Mouse (Mus musculus) megakaryocyte-erythroid progenitor cell, adult 5-6 weeks (primary cell): ENCODE data around the gene Zfp955b. TPM values are rescaled to one million over a fixed set of nuclear protein-coding genes. Genes with fewer than 3 reads are reported as not detected.
A peak's percentile ranks its signal among the peaks of the same experiment; 100 is the strongest.
"Not testable (repeated sequence)": the region's sequence is repeated elsewhere in the genome, so short reads cannot be mapped to it uniquely, and the experiment has no call there.

Experiments
- ATAC-seq: replicated peaks from 2 replicates; pipeline ENCODE4 v1.8.0; 2016; ENCODE audit warnings: mild to moderate bottlenecking, inconsistent platforms; ENCODE audit not compliant: severe bottlenecking, poor library complexity, low FRiP score, low TSS enrichment
- total RNA-seq, 2 experiments: library from RNA; stranded (forward) in 1 of 2; stranded (reverse) in 1 of 2; fragments of 200-1000, 215-1000 nt in 1 of 2; fragments of >200 nt in 1 of 2; fragmentation: Nextera tagmentation in 1 of 2; gene quantifications; 2 replicates each; pipeline ENCODE4 v1.2.3; 2014 to 2017

Gene Zfp955b
- total RNA-seq (2014; fragmentation: Nextera tagmentation) (5.7 and 6.9 TPM in 2 replicates), total RNA-seq (2017) (6.9 and 11.9 TPM in 2 replicates)

DNA sequence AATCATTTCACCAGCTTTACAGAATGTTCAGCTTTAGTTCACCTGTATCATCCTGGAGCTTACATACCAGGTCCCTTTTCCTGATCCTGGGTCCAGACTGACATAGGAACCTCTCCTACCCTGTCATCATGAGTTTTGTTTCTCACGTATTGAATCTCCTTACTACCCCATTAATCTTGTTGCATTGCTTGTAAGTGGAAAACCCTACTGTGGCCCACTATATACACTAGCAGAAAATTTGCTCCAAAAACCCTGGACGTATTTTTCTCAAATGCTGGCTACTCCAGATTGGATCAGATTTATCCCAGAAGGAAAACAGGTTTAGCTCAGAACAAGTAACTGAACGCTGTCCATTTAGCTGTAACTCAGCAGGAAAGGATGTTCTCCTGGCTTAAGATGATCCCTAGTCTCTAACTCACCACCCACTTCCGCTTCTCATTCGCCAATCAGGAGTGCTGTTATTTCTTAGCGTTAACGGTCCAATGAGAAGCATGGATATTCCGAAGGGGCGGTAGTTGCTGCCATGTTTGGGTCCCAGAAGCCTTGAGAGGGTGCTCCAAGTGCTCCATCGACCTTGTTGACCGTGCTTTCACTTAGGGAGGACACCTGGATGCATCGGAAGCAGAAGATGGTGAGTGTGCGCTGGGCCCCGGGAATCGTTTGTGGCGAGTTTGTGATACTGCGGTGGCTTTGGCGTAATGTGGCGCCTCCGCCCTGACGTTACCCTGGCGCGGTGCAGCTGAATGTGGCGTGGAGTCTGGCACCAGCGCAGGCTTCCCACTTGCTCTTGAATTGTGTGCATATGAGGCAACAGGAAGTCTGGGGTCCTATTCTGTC is at the start of gene Zfp955b:
Gene Zfp955b, plus strand, starts transcription at position 506 of the 837 bp plus-strand sequence.
- ATAC-seq: peak; percentile 100

GRCm38 (mm10) chr17:33254530-33255318 is 34.6 kb upstream of the Zfp955b start, which contains the start of gene Zfp955a:
Gene Zfp955a (minus strand): TSS chr17:33255145.
- ATAC-seq: peak; percentile 100

- not testable (repeated sequence) for ATAC-seq
Observed at GRCm38 (mm10) chr17:33255319-33255657, 34.1 kb upstream of the Zfp955b start.

DNA sequence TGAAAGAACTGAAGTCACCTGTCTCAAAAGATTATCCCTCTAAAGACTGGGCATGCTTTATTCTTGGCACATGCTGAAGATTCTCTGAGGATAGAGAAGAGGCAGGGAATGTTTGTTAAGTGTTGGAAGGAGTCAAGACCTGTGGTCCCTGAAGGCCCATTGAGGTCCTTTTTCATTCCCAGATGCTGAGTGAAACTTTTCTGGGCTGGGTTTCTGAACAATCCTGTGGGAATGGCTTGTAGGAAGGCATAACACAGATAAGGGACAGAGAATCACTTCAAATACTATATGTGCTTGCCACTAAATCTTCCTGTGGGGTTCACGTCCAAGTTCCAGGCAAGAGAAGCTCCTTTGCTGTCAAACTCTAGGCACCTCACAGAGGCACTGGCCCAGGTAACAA is 25.0 kb upstream of the Zfp955b start, which contains the start of gene Olfr63:
Gene Olfr63, plus strand, starts transcription at position 301 of the 400 bp plus-strand sequence.
- no peak for ATAC-seq

GRCm38 (mm10) chr17:33268907-33269306 is 20.4 kb upstream of the Zfp955b start:
- ATAC-seq: no peak

- ATAC-seq: not testable (repeated sequence)
Observed at GRCm38 (mm10) chr17:33289876-33290149, 469 bp downstream of the Zfp955b start.

DNA sequence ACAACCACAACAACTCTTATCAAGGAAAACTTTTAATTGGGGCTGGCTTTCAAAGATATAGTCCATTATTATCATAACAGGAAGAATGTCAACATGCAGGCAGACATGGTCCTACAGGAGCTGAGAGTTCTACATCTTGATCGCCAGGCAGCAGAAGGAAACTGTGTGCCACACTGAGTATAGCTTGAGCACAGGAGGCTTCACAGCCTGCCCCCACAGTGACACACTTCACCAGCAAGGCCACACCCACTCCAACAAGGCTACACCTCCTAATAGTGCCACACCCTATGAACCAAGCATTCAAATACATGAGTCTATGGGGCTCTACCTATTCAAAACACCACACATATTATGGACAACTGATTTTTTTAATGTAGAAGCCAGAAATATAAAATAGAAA is 63.6 kb downstream of the Zfp955b start:
- peak; percentile 79 for ATAC-seq

Other genes with a start within 250 kb of the Zfp955b start
- not detected in 2 replicates for gene 4921501E09Rik, start 221.5 kb upstream of the Zfp955b start, total RNA-seq (2014; fragmentation: Nextera tagmentation)
- gene 4921501E09Rik, start 221.5 kb upstream of the Zfp955b start, total RNA-seq (2017): not detected in 2 replicates
- 3.7 and 5.2 TPM in 2 replicates for gene Zfp563, start 200.2 kb upstream of the Zfp955b start, total RNA-seq (2014; fragmentation: Nextera tagmentation)
- 3.9 and 6.8 TPM in 2 replicates for gene Zfp563, start 200.2 kb upstream of the Zfp955b start, total RNA-seq (2017)
- not detected in 2 replicates for gene Morc2b, start 149.9 kb upstream of the Zfp955b start, total RNA-seq (2014; fragmentation: Nextera tagmentation)
- gene Morc2b, start 149.9 kb upstream of the Zfp955b start, total RNA-seq (2017): not detected in 2 replicates
- not detected in 2 replicates for gene Olfr55, start 121.1 kb upstream of the Zfp955b start, total RNA-seq (2014; fragmentation: Nextera tagmentation)
- gene Olfr55, start 121.1 kb upstream of the Zfp955b start, total RNA-seq (2017): not detected in 2 replicates
- not detected in 2 replicates for gene Olfr239, start 98.2 kb upstream of the Zfp955b start, total RNA-seq (2014; fragmentation: Nextera tagmentation)
- not detected in 2 replicates for gene Olfr239, start 98.2 kb upstream of the Zfp955b start, total RNA-seq (2017)
- gene Olfr1564, start 67.9 kb upstream of the Zfp955b start, total RNA-seq (2014; fragmentation: Nextera tagmentation): not detected in 2 replicates
- not detected in 2 replicates for gene Olfr1564, start 67.9 kb upstream of the Zfp955b start, total RNA-seq (2017)
- 9.4 and 13.1 TPM in 2 replicates for gene Zfp955a, start 34.4 kb upstream of the Zfp955b start, total RNA-seq (2014; fragmentation: Nextera tagmentation)
- 10.8 and 18.6 TPM in 2 replicates for gene Zfp955a, start 34.4 kb upstream of the Zfp955b start, total RNA-seq (2017)
- 0.12 TPM in 1 of 2 replicates, not detected in the other for gene Olfr63, start 24.9 kb upstream of the Zfp955b start, total RNA-seq (2014; fragmentation: Nextera tagmentation)
- not detected in 2 replicates for gene Olfr63, start 24.9 kb upstream of the Zfp955b start, total RNA-seq (2017)
- gene Zfp81, start 69.3 kb downstream of the Zfp955b start, total RNA-seq (2014; fragmentation: Nextera tagmentation): 14.1 and 15.4 TPM in 2 replicates
- 13.4 and 24.3 TPM in 2 replicates for gene Zfp81, start 69.3 kb downstream of the Zfp955b start, total RNA-seq (2017)
- gene Zfp101, start 105.1 kb downstream of the Zfp955b start, total RNA-seq (2014; fragmentation: Nextera tagmentation): 21.7 and 34.5 TPM in 2 replicates
- 20.5 and 37.3 TPM in 2 replicates for gene Zfp101, start 105.1 kb downstream of the Zfp955b start, total RNA-seq (2017)
- not detected in 2 replicates for gene Actl9, start 143.4 kb downstream of the Zfp955b start, total RNA-seq (2014; fragmentation: Nextera tagmentation)
- gene Actl9, start 143.4 kb downstream of the Zfp955b start, total RNA-seq (2017): not detected in 2 replicates
- gene Adamts10, start 234.7 kb downstream of the Zfp955b start, total RNA-seq (2014; fragmentation: Nextera tagmentation): 13.2 and 22.8 TPM in 2 replicates
- 5.4 and 6.6 TPM in 2 replicates for gene Adamts10, start 234.7 kb downstream of the Zfp955b start, total RNA-seq (2017)